Mouse (Mus musculus): Measurements from ENCODE around the gene Ints1. TPM values are rescaled to one million over a fixed set of nuclear protein-coding genes. Genes with fewer than 3 reads are reported as not detected.
A peak's percentile ranks its signal among the peaks of the same experiment; 100 is the strongest.
"Not testable (repeated sequence)": the region's sequence is repeated elsewhere in the genome, so short reads cannot be mapped to it uniquely, and the experiment has no call there.

Ints1 gene
- total RNA-seq, 2 experiments from 2014 or later = 86.4 to 91.9 TPM

- peak; percentile 42 to 60 for DNase-seq
These were observed 20.7 kb downstream of the Ints1 start for GRCm38 (mm10) chr5:139754753-139755152.

GRCm38 (mm10) chr5:139750535-139750934 lies 24.9 kb downstream of the Ints1 start:
- peak; percentile 43 to 66 for DNase-seq

GRCm38 (mm10) chr5:139749413-139750125 lies 25.9 kb downstream of the Ints1 start:
- no peak for DNase-seq

GRCm38 (mm10) chr5:139745771-139746170 lies 29.7 kb downstream of the Ints1 start:
- peak in 1 of 2 experiments; percentile 44 for DNase-seq

- DNase-seq = not testable (repeated sequence)
These were observed 32.8 kb downstream of the Ints1 start for GRCm38 (mm10) chr5:139742640-139743039.

- DNase-seq = no peak
These were observed 36.7 kb downstream of the Ints1 start for GRCm38 (mm10) chr5:139738592-139739315.

- DNase-seq = no peak
These were observed 37.5 kb downstream of the Ints1 start for GRCm38 (mm10) chr5:139737841-139738591.

GRCm38 (mm10) chr5:139736504-139736940 lies 39.0 kb downstream of the Ints1 start:
- no peak for DNase-seq

GRCm38 (mm10) chr5:139735677-139736503 lies 39.6 kb downstream of the Ints1 start, which contains the start of gene Micall2:
TSS of gene Micall2 (minus strand) at chr5:139736336.
- DNase-seq = peak; percentile 78 to 82

GRCm38 (mm10) chr5:139734746-139735145 lies 40.7 kb downstream of the Ints1 start:
- no peak for DNase-seq

- no peak for DNase-seq
These were observed 41.5 kb downstream of the Ints1 start for GRCm38 (mm10) chr5:139734016-139734415.

GRCm38 (mm10) chr5:139732634-139733107 lies 42.8 kb downstream of the Ints1 start:
- no peak for DNase-seq

- peak; percentile 39 to 52 for DNase-seq
These were observed 44.6 kb downstream of the Ints1 start for GRCm38 (mm10) chr5:139730712-139731486.

GRCm38 (mm10) chr5:139727261-139727660 lies 48.2 kb downstream of the Ints1 start:
- DNase-seq = no peak

GRCm38 (mm10) chr5:139726186-139726585 lies 49.3 kb downstream of the Ints1 start:
- DNase-seq = no peak

GRCm38 (mm10) chr5:139724336-139725116 lies 50.9 kb downstream of the Ints1 start:
- DNase-seq = no peak

GRCm38 (mm10) chr5:139723113-139723512 lies 52.4 kb downstream of the Ints1 start:
- no peak for DNase-seq

GRCm38 (mm10) chr5:139722709-139723108 lies 52.8 kb downstream of the Ints1 start:
- no peak for DNase-seq

GRCm38 (mm10) chr5:139718949-139719348 lies 56.5 kb downstream of the Ints1 start:
- DNase-seq = no peak

GRCm38 (mm10) chr5:139718540-139718939 lies 56.9 kb downstream of the Ints1 start:
- no peak for DNase-seq
